Mouse (Mus musculus) yolk sac, embryonic 10.5 days (tissue): ENCODE results near the gene Aurka.
A peak's percentile ranks its signal among the peaks of the same experiment; 100 is the strongest.

Experiments
- DNase-seq: peaks from one replicate; pipeline ENCODE4 v3.0.0-alpha.2; 2017; ENCODE audit warnings: low spot score

Aurka gene

DNA sequence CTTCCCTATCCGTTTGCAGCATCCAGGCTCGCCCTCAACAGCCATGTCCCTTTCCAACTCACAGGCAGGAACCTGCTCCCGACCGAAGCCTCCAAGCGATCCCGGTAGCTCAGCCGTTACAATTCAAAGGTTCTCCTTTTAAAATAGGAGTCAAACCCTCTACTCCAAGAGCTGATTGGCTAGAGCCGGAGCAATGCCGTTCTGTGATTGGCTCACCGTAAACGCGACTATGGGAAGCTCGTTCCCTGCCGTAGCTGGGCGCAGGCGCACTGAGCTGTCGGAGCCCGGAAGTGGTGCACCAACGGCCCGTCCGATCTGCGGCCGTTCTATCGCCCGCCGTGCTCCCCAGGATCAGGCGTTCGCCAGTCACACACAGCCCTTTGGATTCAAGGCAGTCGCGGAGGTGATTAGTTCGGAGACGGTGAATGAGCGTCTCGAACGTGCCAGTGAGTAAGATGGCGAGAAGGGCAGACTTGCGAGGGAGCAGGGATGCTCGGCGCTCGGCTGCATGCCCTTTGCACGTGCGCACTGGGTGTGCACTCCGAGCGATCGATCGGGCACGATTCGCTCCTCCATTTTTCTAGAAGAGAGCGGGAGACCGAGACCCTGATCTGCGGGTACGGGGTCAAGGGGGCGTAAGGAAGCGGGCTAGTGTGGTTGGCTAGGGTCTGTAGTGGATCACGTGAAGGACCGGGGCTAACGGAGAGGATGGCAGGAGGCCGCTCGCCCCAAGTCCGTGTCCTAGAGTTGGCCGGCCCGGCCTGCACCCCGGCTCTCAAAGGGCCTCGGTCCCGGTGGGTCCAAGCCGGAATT lies at the start of gene Aurka, which contains the start of gene Cstf1:
Aurka (minus strand) TSS at position 125 of the 813 bp plus-strand sequence.
Cstf1 (plus strand) TSS at position 271 of the 813 bp plus-strand sequence.
- DNase-seq = peak; percentile 97

DNA sequence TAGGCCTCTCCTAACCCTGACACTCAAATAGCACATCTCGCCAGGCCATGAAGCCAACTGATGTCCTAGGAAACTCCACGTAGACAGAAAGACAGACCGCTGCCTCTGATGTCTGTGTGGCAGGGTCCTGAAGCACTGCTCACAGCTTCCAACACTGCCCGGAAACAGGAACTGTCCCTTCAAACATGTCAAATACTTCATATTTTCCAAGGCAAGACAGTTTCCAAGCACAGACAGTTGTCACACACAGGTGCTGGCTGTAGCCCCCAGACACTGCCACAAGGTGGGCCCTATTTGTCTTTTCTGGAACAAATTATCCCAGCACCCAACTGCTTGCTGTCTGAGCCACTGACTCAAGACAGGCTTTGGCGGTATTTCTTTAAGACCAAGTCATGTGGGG lies 47.9 kb upstream of the Aurka start:
- DNase-seq = no peak

DNA sequence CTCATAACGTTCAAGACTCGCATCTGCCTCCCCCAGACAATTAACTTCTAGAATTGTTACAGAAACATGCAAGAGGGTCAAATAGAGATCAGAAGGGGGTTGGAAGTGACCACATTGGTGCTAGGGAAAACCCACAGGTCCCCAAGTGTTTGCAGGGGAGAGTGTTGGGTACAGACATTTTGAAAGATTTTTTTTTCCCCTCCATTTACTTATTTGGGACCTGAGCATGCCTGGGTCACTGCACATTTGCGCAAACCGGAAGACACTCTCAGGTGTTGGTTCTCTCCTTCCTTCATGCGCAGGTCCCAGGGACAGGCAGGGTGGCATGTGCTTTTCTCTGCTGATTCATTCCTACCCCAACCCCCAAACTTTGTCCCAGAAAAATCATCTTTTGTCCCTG lies 46.5 kb upstream of the Aurka start:
- no peak for DNase-seq

DNA sequence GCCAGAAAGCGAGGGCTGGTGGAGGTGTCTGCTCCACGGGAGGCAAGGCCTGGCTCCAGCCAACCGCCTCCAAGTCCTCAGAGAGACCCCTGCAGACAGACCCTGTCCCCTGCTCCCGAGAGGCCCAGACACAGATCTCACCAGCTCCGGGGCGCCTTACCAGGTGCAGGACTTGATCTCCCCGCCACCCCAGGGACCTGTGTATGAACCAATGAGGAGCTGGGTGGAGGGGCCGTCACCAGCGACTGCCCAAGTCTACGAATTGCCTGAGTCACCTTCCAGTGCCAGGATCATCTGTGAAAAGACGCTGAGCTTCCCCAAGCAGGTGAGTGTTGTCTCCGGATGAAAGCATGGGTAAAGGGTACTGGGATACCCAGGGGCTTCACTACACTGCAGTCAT lies 45.9 kb upstream of the Aurka start:
- no peak for DNase-seq

DNA sequence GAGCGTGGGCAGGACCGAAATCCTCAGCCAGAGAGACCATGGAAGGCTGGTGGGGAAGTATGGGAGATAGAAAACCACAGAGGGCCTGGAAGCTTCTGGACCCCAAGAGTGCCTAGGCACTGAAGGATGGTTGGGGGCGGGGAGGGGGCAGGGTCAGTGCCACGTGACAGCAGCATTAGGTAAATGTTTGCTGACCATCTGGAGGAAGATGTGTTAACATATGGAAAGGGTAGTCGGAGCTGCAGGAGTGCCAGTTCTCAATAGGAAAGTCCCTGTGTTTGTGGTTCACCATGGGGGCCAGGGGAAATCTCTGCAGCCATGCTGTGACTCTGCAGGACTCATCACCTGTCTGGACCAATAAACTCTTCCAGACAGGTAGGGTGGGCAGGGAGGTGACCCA lies 43.6 kb upstream of the Aurka start:
- no peak for DNase-seq

DNA sequence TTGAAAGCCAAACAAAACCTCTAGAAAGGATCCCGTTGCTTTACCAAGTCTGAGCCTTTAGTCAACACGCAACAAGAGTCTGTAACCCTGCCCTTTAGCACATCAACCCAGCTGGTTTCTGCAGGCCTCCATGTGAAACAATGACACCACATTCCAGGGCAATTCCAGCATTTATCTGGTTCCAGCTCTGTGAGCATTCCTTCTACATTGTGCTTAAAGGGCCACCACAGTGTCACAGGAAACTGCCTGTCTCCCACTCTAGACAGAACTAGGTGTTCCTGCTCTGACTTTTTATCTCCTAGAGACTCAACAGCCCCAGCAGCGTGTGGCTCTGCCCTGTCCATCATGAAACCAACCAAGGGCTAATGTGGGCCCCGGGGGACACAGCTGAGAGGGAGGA lies 42.9 kb upstream of the Aurka start:
- DNase-seq = peak; percentile 19

DNA sequence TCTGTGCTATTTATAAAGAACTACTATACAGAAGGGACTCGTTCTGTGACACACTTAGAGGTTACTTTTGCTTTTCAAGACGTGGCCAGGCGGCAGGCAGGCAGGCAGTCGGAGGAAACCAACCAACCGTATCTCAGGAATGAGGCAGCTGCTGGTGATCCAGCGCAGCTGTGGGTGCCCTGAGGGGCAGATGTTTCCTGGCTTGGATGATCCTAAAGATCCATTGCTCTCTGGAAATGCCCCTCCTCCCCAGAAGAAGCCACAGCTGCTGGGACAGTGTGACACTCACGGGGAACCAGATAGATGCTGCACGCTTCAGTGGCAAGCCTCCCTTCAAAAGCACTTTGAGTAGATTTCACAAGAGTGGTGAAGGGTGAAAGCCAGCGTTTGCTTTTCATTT lies 42.1 kb upstream of the Aurka start:
- DNase-seq = peak; percentile 23

DNA sequence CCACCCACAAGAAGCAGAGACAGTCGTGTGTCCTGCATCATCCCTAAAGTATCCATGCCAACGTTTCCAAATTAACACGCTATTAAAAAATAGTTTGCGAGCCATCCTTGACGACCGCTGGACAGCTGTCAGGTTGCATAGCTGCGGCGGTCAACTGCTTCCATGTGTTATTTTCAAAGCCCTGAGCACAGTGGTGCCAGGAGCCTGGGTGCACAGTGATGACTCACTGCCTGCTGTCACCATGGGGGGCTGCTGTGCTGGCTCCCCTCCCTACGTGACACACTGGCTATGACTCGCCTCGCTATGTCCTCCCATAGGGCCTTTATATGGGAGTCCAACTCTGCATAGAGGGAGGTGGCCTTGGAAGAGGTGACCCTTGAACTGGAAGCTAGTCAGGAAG lies 40.8 kb upstream of the Aurka start:
- DNase-seq = no peak

DNA sequence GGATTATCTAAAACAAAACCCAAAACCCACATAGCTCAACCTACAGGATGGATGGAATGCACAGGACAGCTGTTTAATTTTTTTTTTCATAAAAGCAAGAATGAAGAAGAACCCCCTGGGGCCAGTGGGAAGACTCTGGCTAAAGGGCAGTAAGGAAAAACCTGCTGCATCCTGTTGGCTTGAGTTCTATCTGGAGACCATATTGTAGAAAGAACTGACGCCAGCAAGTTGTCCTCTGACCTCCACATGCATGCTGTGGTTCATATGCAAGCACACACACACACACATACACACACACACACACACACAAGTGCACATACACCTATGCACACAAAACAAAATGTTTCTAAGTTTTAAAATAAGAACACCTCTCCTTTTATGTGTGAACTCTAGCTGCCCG lies 40.4 kb upstream of the Aurka start:
- no peak for DNase-seq

DNA sequence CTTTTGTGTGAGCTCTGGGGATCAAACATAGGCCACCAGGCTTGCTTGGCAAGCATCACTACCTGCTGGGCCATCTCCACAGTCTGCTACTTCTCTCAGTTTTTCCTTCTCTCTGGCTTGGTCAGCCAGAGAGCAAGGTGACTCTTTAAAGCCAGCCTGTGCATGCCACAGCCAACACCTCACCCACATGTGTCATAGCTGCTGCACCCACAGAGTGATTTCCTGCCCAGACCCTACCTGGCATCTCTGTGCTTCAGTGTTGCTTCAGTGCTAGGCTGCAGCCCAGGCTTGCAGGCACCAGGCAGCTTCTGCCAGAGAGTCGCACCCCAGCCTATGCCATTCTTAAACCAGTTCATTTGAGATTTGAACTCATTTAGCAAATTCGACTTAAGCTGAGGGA lies 37.2 kb upstream of the Aurka start:
- DNase-seq = no peak

DNA sequence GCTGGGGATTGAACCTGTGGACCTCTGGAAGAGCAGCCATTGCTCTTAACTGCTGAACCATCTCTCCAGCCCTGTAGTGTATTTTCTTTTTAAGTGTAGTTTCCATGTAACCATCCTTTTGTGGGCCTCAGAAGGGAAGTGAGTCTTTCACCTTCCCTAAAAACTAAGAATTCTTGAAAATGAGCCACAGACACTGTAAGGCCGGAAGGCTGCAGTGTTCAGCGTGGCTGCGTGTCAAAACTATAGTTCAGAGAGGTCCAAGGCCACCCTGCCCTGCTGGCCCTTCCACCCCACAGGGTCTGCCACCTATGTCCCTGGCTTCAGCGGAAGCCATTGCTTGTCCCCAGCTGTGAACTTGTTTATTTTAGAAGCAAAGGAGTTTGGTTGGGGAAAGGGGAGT lies 35.8 kb upstream of the Aurka start:
- DNase-seq = no peak

DNA sequence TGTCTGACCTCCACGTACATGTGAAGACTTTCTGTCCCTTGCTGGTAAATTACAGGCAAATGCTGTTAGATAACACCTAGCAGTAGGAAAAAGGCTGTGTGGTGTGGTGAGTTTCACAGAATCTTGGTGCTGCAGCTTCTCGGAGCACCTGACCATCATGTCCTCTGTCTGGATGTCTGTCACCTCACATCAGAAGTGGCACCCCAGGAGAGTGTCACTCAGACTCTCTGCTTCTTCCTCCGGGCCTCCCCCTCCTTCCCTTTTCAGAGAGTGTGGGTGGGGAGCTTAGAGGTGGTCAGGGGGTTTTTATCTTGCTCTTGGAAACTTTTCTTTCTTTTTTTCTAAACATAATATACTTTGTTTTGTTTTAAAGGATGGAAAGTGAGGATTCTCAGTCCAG lies 34.7 kb upstream of the Aurka start:
- no peak for DNase-seq

DNA sequence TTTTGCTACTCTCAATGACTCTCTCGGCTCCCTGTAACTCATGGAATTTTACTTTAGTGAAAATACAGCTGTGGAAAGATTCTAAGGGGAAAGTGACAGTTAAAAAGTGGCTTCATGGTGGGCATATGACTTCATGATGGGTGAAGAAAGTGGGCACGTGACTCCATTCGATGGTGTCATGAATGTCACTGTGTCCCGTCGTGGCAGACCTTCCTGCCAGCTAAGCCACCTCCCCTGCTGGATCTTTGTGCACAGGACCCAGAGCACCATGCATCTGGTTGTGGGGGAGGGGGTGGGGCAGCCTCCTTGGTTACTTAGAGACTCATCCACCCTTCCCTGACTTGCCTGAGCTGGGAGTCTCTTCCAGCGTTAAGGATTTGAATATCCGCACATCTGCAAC lies 33.9 kb upstream of the Aurka start:
- no peak for DNase-seq

DNA sequence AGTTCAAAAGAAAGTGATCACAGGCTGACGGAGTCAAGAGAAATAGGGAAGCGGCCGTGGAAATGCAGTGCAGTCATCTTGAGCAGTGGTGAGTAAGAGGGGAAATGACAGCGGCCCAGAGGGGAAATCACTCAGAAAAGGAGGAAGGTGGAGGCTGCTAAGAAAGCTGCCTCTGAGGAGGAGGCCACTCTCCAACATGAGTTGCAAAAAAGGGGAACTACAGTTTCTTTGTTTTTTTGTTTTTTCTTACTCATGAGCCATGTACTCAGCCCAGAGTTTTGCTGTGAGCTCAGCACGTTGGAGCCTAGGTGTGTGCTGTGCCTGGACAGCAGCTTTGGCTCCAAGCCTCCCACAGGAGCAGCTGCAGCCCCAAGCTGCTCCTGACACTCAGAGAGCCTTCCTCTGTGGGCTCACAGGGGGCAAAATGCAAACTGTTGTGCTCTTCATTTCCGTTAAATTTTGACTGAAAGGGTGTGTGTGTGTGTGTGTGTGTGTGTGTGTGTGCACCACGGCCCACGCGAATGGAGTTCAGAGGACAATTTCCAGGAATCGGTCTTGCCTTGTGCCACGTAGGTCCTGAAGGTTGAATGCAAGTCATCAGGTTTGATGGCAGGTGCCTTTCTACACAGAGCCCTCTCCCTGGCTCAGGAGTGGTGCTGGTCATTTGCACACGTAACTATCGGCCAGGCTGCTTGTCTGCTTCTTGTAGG lies 30.9 kb upstream of the Aurka start:
- DNase-seq = no peak

DNA sequence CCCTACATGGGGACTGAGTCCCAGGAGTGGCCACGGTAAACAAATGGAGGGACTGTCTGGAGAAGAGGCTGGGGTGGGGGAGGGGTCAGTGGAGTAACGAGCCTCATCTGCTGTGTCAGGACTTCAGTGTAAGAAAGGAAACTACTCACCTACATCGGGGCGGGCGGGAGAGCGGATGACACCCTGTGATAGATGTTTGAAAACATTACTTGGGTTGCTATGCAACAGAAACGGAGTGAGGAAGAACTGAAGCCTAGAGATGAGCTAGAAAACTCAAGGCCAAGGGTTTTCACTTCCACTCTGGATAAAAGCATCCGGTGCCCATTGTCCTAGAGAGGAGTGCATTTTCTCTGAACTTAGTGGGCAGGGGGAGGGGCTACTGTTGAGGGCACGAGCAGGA lies 29.6 kb upstream of the Aurka start:
- peak; percentile 70 for DNase-seq

DNA sequence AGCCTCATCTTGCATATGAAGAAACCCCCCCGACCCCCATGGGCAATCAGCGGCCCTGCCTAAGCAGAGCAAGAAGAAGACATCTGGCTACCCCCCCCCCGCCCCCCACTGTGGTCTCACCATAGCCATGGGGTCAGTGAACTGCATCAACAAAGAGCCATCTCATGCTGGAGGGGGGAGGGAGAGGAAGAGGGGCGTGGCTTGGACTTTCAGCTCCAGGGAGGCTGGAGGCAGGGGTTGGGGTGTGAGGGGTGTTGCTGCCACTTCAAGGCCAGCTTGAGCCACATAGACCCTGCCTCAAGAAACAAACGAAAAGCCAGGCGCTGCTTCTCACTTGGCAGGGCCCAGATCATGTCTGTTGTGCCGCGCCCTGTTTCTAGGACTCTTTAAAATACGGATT lies 25.6 kb upstream of the Aurka start:
- no peak for DNase-seq

DNA sequence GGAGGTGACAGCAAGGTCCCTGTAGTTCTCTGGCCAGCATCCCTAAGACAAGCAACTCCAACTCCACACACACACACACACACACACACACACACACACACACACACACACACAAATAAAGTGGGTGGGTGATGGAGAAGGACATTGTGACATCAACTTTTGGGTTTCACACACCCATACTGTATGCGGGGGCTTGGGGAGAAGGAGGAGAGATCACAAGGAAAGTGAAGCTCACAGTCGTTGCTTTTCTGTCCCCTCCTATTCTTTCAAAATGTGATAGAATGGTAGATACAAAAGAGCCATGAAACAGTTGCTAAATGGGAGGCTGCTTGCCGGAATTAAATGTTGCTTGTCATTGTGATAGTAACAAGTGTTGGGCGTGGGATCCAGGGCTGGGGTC lies 24.3 kb upstream of the Aurka start:
- no peak for DNase-seq

DNA sequence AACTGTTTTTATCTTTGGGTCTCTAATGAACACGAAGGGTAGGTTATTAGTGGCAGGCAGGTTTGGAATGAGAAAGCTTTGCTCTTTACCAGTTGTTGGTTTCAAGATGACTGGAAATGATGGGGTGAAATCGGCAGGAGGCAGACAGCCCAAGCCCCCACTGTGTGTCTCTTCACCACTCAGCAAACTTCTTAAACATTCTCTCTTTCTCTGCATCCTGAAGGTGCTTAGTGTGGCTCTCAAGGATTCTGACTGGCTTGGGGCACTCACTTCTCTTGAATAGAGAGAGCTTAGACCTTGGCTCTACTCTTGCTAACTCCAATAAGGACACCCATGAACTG lies 23.7 kb upstream of the Aurka start:
- DNase-seq = no peak

DNA sequence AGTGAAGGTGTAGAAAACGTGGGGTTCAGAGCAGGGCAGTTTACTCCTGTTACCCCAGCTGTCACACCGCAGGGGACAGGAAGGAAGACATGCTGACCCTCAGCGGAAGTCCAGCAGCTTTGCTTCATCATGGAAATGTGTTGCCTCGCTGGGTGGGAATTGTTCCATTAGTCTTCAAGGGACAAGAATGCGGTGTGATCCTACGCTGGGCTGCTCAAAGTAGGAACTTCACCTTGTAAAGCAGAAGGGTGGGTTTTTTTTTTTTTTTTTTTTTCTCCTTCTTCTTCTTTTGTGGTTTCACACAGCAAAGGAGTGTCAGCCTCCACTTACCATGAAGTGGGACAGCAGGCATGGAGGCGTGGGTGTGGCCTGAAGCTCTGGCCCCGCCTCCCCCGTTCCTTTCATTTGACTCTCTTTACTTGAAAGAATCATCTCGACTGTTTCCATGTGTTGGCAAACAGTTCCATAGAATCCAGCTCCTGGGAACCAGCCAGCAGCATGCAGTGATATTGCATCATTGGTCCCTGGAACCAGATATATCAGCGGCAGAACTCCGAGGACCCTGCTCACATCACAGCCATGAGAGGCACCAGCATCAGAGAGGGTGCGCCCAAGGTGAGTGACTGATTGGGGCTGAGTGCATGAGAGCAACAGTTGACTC lies 23.2 kb upstream of the Aurka start, which contains the start of gene Cass4:
Cass4 (plus strand) TSS at position 404 of the 661 bp plus-strand sequence.
- DNase-seq = no peak

DNA sequence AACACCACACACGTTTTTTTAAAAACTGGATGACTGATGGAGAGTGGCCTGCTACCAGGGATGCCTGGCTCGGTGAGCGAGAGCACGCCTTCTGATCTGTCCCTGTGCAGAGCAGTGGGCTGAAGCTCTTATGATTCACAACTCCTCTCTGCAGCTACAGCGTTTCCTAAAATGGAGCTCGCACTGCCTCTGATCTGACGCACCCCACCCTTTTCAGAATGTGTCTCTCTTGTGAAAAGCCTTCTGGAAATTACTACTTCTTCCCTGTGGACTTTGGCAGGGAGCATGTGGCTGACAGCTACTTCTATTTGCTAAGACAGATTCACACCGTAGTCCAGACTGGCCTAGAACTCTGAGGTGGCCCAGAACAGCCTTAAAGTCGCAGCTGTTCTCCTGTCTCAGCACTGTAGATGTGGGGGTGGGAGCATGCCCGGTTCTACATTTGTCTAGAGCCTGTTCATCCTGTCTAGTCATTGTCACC lies 21.7 kb upstream of the Aurka start:
- DNase-seq = peak; percentile 15

DNA sequence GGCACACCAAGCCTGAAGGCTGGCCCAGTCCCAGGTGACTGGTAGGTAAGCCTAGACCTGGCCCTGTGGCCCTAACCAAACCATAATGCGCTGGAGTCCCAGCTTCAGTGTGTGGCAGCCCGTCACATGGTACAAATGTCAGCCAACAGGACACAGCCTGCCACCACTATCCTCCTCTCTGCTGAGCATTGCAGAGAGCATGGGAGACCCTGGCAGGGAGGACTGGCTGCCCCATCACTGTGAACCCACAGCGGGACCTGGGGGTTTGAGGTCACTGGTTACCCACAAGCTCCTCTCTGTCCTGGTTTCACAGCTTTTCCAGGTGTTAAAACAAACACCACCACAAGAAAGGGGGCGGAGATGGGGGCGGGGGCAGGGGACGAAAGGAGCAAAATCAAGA lies 20.0 kb upstream of the Aurka start:
- no peak for DNase-seq

DNA sequence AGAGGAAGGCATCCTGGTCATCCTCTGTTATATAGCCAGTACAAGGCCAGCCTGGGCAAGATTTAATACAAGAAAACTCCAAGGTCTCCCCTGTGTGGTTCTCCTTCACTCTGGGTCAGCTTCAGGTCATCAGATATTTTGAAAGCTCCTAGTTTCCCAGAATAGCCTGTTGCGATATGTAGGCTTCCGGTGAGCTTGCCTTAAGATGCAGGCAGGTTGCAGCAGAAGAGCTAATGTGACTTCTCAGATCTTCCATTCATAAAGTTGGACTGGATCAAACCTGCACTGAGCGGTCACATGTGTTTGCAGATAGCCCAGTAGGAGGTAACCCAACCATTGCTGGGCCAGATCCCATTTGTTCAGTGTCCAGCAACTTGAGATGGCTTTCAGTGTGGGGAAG lies 14.4 kb upstream of the Aurka start:
- DNase-seq = no peak

DNA sequence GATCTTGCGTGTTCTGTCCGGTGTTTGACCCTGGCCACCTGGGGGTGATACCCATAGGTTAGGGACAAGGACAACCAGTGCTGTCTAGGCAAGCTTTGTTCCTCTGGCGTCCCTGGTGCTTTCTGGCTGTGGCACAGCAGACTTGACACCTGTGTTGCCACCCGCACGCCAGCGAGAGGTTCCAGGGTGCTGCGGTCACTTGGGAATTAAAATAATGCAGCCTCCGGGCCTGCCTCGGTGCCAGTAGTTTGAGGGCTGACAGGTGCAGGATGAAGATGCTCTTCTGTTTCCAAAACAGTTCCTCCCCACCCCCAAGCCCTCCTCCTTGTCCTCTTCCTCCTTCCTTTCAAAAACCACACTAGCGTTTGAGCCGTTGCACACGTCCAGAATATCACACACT lies 11.6 kb upstream of the Aurka start:
- no peak for DNase-seq
